Mouse (Mus musculus) liver, postnatal 0 days (tissue): Measurements from ENCODE around the gene Mrgprg. TPM values are rescaled to one million over a fixed set of nuclear protein-coding genes. Genes with fewer than 3 reads are reported as not detected.

ENCODE experiments used
- ATAC-seq: fragments of 200-750 bp; cut with Nextera tagmentation; 2 replicates; pipeline ENCODE4 v1.8.0; 2017; ENCODE audit warnings: mild to moderate bottlenecking, moderate library complexity
- DNase-seq: peaks from one replicate; pipeline ENCODE4 v3.0.0-alpha.2; 2016
- H3K27ac ChIP-seq: fragments of 300-500 bp; sonication (generic); 2 replicates; pipeline ENCODE4 v1.5.1; 2014; ENCODE audit warnings: antibody characterized with exemption, moderate library complexity, mild to moderate bottlenecking, low read depth
- H3K27me3 ChIP-seq: fragments of 300-500 bp; sonication (generic); 2 replicates; pipeline ENCODE4 v1.6.1; 2014; ENCODE audit warnings: low read length, control low read depth, mixed read lengths; ENCODE audit not compliant: insufficient read depth
- H3K36me3 ChIP-seq: fragments of 300-500 bp; sonication (generic); replicated peaks from 2 replicates; pipeline ENCODE4 v1.6.1; 2014; ENCODE audit warnings: mild to moderate bottlenecking, control low read depth, low read length, moderate library complexity, mixed read lengths; ENCODE audit not compliant: insufficient read depth
- H3K4me1 ChIP-seq: fragments of 300-500 bp; sonication (generic); 2 replicates; pipeline ENCODE4 v1.6.1; 2014; ENCODE audit warnings: antibody characterized with exemption, mild to moderate bottlenecking, control low read depth; ENCODE audit not compliant: insufficient read depth
- H3K4me2 ChIP-seq: fragments of 300-500 bp; sonication (generic); 2 replicates; pipeline ENCODE4 v1.6.1; 2014; ENCODE audit warnings: low read depth, mild to moderate bottlenecking, low read length, moderate library complexity, mixed read lengths
- H3K4me3 ChIP-seq: fragments of 300-500 bp; sonication (generic); 2 replicates; pipeline ENCODE4 v1.5.1; 2014; ENCODE audit warnings: low read depth, low read length
- H3K9ac ChIP-seq: fragments of 300-500 bp; sonication (generic); replicated peaks from 2 replicates; pipeline ENCODE4 v1.6.1; 2014; ENCODE audit warnings: mild to moderate bottlenecking, moderate library complexity
- H3K9me3 ChIP-seq: fragments of 300-500 bp; sonication (generic); 2 replicates; pipeline ENCODE4 v1.6.1; 2016; ENCODE audit warnings: mild to moderate bottlenecking, control low read depth, low read length, mixed read lengths
- CTCF ChIP-seq: sonication (generic); IDR thresholded peaks from 2 replicates; pipeline ENCODE4 v1.5.1; 2016; ENCODE audit warnings: antibody characterized with exemption, low read depth
- EP300 ChIP-seq: IDR thresholded peaks from 2 replicates; pipeline ENCODE4 v1.6.1; 2016; ENCODE audit warnings: antibody characterized with exemption, low read depth, mild to moderate bottlenecking
- WGBS: fragments of 180-500 bp; shearing (Covaris S2); extraction: QIAGEN DNeasy Blood & Tissue Kit; methylation state at CpG from one replicate; pipeline ENCODE4 v1.1.7; 2014; ENCODE audit not compliant: insufficient replicate concordance; 5-methylcytosine and 5-hydroxymethylcytosine counted together
- polyA plus RNA-seq: library from polyadenylated mRNA; unstranded; fragments of >200 nt; fragmentation: Nextera tagmentation; extraction: Ambion mirVana; gene quantifications from 2 replicates; pipeline ENCODE4 v1.2.1, GENCODE M21; 2015

The Mrgprg gene
- polyA plus RNA-seq, 1 experiment from 2014 or later, result not detected

GRCm38 (mm10) chr7:143738601-143739006, 28.2 kb downstream of the Mrgprg start:
- no peak for DNase-seq
- ATAC-seq, result no peak
- H3K4me2 ChIP-seq, result peak overlapping the region; percentile 63; the same call in 1 of the 2 replicates

DNA sequence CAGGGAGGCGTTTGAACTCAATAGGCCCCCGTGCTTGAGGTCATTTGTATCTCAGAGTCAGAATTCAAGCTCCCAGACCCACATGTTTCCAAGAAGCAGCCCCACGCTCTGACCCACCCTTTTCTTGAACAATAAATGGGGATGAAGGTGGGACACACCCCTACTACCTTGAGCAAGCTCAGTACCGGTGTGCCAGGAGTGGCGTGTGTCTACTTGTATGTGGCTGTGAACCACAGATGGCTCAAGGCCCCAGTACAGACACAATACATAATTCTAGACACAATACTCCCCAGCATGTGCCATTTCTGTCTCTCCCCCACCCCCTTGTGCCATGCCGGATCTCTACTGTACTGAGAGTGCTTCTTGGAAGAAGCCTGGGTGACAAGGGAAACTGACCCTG, 28.6 kb downstream of the Mrgprg start:
- ATAC-seq, result no peak
- Histone ChIP-seq H3K9me3 (no peaks in the 10 kb centered on the region), H3K4me1 (peaks cover 5% of the 10 kb centered on the region), H3K27me3 (peaks cover 22% of the 10 kb centered on the region), H3K27ac (no peak overlapping the region), H3K4me2 (no peak overlapping the region), H3K9ac (no peak overlapping the region), H3K4me3 (no peak overlapping the region), H3K36me3 (no peaks in the 10 kb centered on the region)
- TF ChIP-seq EP300 (no peak), CTCF (no peak)
- 66% methylated on average over 6 of the region's 6 CpGs for WGBS
- DNase-seq, result no peak

More at GRCm38 (mm10) chr7:143738601-143739006, 28.2 kb downstream of the Mrgprg start:
- Histone ChIP-seq H3K27me3 (peaks cover 22% of the 10 kb centered on the region), H3K36me3 (no peaks in the 10 kb centered on the region), H3K9ac (no peak overlapping the region), H3K27ac (no peak overlapping the region), H3K4me1 (peaks cover 5% of the 10 kb centered on the region), H3K4me3 (no peak overlapping the region), H3K9me3 (no peaks in the 10 kb centered on the region)
- TF ChIP-seq EP300, result no peak
- no peak for TF ChIP-seq CTCF
- WGBS, result 55% methylated on average over 5 of the region's 5 CpGs

GRCm38 (mm10) chr7:143733746-143734145, 33.0 kb downstream of the Mrgprg start:
- Histone ChIP-seq H3K27me3 (peaks cover 5% of the 10 kb centered on the region; the same call in 1 of the 2 replicates), H3K27ac (no peak overlapping the region), H3K4me3 (no peak overlapping the region), H3K9ac (no peak overlapping the region), H3K4me2 (no peak overlapping the region), H3K9me3 (no peaks in the 10 kb centered on the region), H3K4me1 (no peaks in the 10 kb centered on the region), H3K36me3 (no peaks in the 10 kb centered on the region)
- no peak for ATAC-seq
- no peak for DNase-seq
- TF ChIP-seq EP300, result no peak
- no peak for TF ChIP-seq CTCF
- WGBS, result 75% methylated on average over 4 of the region's 4 CpGs

- Histone ChIP-seq H3K4me2 (no peak overlapping the region), H3K4me1 (no peaks in the 10 kb centered on the region), H3K27me3 (no peaks in the 10 kb centered on the region), H3K9me3 (no peaks in the 10 kb centered on the region), H3K27ac (no peak overlapping the region), H3K4me3 (no peak overlapping the region), H3K9ac (no peak overlapping the region), H3K36me3 (no peaks in the 10 kb centered on the region)
- no peak for ATAC-seq
- no peak for DNase-seq
- TF ChIP-seq EP300, result no peak
- TF ChIP-seq CTCF, result no peak
- WGBS, result 69% methylated on average over 10 of the region's 10 CpGs
Observed at GRCm38 (mm10) chr7:143729886-143730285, 36.9 kb downstream of the Mrgprg start.

DNA sequence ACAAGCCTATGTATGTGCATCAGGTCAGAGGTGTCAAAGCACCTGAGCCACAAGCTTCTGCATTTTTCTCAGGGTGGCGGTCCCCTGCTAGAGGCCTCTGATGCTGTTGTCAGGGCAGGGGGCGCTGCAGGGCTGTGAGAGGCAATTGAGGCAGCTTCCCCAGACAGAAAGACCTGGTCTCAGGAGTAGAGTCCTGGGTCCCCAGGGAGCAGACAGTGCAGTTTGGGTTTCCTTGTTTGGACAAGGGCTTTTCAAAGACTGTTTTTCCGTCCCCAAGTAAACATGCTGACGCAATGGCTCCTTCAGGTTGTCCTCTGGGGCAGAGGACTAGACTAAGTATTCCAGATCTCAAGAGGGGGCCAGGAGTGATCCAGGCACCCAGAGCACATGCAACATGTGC, 40.4 kb downstream of the Mrgprg start:
- DNase-seq (no peak), ATAC-seq (no peak)
- Histone ChIP-seq H3K4me2 (no peak overlapping the region), H3K27me3 (no peaks in the 10 kb centered on the region), H3K4me3 (no peak overlapping the region), H3K4me1 (no peaks in the 10 kb centered on the region), H3K36me3 (no peaks in the 10 kb centered on the region), H3K27ac (no peak overlapping the region), H3K9me3 (no peaks in the 10 kb centered on the region), H3K9ac (no peak overlapping the region)
- WGBS, result 57% methylated on average over 4 of the region's 4 CpGs
- TF ChIP-seq CTCF (peak; percentile 18; the same call in 1 of the 2 replicates), EP300 (no peak)

- TF ChIP-seq CTCF (no peak), EP300 (no peak)
- no peaks in the 10 kb centered on the region for H3K27me3 ChIP-seq
- no peak overlapping the region for H3K4me2 ChIP-seq
- no peak overlapping the region for H3K27ac ChIP-seq
- no peak overlapping the region for H3K9ac ChIP-seq
- DNase-seq, result no peak
- no peaks in the 10 kb centered on the region for H3K4me1 ChIP-seq
- H3K9me3 ChIP-seq, result no peaks in the 10 kb centered on the region
- no peaks in the 10 kb centered on the region for H3K36me3 ChIP-seq
- no peak overlapping the region for H3K4me3 ChIP-seq
- no peak for ATAC-seq
- 77% methylated on average over 4 of the region's 4 CpGs for WGBS
Observed at GRCm38 (mm10) chr7:143723841-143724240, 43.0 kb downstream of the Mrgprg start.

- H3K9me3 ChIP-seq, result no peaks in the 10 kb centered on the region
- DNase-seq (no peak), ATAC-seq (no peak)
- no peaks in the 10 kb centered on the region for H3K27me3 ChIP-seq
- WGBS, result 69% methylated on average over 5 of the region's 5 CpGs
- no peak for TF ChIP-seq CTCF
- TF ChIP-seq EP300, result no peak
- H3K9ac ChIP-seq, result no peak overlapping the region
- no peaks in the 10 kb centered on the region for H3K4me1 ChIP-seq
- H3K4me2 ChIP-seq, result no peak overlapping the region
- H3K36me3 ChIP-seq, result no peaks in the 10 kb centered on the region
- H3K4me3 ChIP-seq, result no peak overlapping the region
- no peak overlapping the region for H3K27ac ChIP-seq
Observed at GRCm38 (mm10) chr7:143722646-143723045, 44.1 kb downstream of the Mrgprg start.
